Mouse (Mus musculus): ENCODE data around the gene Slit2.

DNA sequence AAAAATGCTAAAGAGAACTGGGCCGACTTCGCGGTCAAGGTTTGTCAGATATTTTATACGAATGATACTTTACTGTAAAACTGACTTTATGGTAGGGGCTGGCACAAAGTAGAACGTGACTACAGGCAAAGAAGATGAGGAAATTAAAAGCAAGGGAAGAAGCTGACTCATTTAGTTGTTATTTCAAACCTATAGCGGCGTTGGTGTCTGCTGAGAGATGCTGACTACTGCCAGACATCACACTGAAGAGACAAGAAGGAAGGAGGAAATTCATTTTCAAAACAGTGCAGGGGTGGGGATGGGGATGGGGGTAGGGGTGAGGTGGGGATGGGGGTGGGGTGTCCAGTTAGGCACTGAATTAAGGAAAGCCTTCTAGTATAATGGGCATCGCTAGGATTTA, 987 bp upstream of the Slit2 start:
- TF ChIP-seq CTCF (IDR thresholded peaks at IDR 0.05; ENCODE audit: low read depth, low read length) (no peak), POLR2A (IDR thresholded peaks at IDR 0.05; ENCODE audit: extremely low read depth, insufficient read depth, low read length) (no peak)
